Mouse (Mus musculus) heart, postnatal 36 days (tissue): Measurements from ENCODE around the gene Fgfrl1. TPM values are rescaled to one million over a fixed set of nuclear protein-coding genes. Genes with fewer than 3 reads are reported as not detected.

ENCODE experiments used
- DNase-seq, 2 experiments: peaks; one replicate each; pipeline ENCODE4 v3.0.0; 2021 to 2022
- intact Hi-C: fragments of 180-260 bp; cut with DNase I; formaldehyde crosslinking; loops from one replicate; pipeline ENCODE4 v1.15.1; 2025
- total RNA-seq, 2 experiments: library from RNA; stranded (reverse); gene quantifications; 2 replicates each; pipeline ENCODE4 v1.2.3; 2021

Gene Fgfrl1
- total RNA-seq, 2 experiments from 2014 or later = 21.5 to 23.6 TPM

DNA sequence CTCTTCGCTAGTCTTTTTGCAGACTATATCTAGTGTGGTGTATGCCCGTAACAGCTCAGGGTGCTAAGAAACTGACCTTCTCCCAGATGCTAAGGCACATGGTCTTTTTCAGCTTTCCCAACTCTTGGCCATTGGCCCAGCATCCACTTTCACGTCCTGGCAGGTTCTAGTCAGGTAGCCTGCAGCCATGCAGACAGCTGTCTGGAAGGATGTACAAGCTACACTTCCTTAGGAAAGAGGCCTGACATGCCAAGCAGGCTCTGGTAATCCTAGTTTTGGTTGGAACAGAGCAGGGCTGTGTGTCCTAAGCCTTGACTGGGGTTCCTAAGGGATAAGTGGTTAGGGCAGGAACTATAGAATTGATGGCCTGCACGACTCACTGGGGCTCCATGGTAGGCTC lies 29.4 kb upstream of the Fgfrl1 start:
- intact Hi-C loops = loop anchor here (10.0 kb wide), 2 partner anchors 528 to 598 kb away; partner anchors contain the start of genes Ccdc18, Mtf2 and Tmed5
- DNase-seq = no peak

DNA sequence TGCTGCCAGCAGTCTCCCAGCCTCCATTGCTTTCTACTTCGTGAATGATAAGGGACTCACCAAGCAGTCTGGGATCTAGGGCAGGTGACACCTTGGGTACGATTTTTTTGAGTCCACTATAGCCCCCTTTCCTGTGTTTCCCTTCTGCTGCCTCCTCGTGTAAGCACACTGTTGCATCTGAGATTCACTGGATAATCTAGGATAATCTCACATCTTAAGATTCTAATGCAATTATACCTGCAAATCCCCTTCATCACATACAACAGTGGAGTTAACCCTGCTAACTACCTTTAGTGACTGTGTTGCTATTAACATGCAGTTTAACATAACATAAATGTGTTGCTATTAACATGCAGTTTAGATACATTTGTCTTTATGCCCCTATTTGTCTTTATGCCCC lies 27.1 kb upstream of the Fgfrl1 start:
- DNase-seq = no peak
- intact Hi-C loops = loop anchor here (5.0 to 10.0 kb wide), 3 partner anchors 398 to 600 kb away; partner anchors contain the start of genes Ccdc18, Dr1, Mtf2 and Tmed5

DNA sequence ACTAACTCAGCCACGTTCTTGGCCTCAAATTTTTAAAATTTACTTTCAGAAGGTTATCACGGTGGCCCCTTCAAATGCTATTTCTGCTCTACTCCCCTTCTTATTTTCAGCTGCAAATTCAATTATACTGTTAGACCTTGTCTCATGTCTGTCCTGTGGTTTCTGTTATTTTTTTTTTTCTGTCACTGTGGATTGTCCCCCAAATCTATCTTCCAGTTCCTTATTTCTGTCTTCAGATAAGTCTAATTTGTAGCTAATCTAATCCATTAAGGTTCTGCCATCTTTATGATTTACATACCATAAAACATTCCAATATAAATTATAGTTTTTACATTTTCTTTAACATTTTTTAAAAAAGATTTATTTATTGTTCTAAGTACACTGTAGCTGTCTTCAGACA lies 24.8 kb upstream of the Fgfrl1 start:
- DNase-seq = no peak
- intact Hi-C loops = loop anchor here (5.0 to 10.0 kb wide), 3 partner anchors 400 to 603 kb away; partner anchors contain the start of genes Ccdc18, Dr1, Mtf2 and Tmed5

DNA sequence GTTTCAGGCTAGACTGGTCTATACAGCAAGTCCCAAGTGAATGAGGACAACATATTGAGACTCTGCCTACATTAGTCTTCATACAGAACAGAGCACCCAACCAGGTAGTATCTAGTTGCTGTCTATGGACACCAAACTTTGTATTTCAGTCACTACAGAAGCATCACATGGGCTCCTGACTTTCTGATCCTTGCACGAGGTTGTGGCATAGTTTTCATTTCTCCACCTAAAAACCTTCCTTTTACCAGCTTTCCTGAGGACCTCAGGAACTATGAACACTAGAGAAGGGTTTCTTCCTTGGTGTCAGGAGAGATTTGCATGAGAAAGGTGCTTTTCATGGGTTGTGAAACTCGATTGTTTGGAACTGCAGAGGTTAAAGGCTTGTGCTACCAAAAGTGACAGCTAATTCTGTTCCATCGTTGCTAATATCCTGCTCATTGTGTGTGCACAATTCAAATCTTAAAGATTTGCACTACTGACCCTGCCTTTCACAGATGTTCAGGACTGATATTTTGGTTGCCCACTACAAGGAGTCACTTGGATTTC lies 23.7 kb upstream of the Fgfrl1 start:
- intact Hi-C loops = loop anchor here (2.0 to 10.0 kb wide), 4 partner anchors 40 to 604 kb away; partner anchors contain the start of genes Ccdc18, Dr1, Gak and Mtf2
- DNase-seq = no peak

DNA sequence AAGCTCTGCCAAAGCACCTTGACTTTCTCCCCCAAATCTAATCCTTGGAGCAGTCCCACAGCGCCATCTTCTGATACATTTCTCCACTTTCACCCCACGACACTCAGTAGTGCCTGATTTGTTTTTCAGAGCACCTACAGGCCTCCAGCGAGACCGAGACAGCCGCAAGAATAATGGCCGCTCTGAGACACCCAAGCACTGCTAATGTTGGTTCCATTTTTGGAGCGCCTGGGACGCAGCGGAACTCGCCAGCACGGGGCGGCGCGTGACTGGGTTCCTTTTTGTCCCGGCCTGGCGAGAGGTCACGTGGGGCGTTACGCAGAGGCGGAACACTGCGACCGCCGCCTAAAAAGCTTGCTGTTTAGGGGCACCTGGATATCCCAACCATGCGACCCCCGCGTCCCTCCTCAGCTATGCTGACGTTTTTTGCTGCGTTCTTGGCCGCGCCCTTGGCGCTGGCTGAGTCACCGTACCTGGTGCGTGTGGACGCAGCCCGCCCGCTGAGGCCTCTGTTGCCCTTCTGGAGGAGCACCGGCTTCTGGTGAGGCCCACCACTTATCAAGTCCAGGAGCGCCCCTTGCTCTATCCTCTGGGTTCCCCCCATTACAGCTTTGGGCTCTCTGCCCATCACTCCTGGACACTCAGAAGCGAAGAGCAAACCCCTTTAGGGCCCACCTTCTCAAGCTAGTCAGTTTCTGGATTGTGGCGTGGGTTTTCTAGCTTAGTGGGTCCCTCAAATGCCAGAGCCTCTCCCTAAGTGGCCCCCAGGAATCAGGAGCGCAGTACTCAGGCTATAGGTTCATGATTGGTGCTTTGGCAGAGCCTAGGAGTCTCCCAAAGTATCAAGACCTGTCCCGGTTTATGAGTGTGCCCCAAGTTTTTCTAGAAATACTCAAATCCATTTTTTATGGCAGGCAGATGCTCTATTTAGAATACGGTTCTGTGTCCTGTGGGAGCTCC lies 22.9 kb upstream of the Fgfrl1 start, which contains the start of gene Dgkq:
Gene Dgkq (minus strand): TSS at position 696 of the 960 bp plus-strand sequence.
- intact Hi-C loops = loop anchor here (2.0 to 10.0 kb wide), 4 partner anchors 40 to 604 kb away; partner anchors contain the start of genes Ccdc18, Dr1, Gak and Mtf2
- peak; percentile 91 to 93 for DNase-seq

DNA sequence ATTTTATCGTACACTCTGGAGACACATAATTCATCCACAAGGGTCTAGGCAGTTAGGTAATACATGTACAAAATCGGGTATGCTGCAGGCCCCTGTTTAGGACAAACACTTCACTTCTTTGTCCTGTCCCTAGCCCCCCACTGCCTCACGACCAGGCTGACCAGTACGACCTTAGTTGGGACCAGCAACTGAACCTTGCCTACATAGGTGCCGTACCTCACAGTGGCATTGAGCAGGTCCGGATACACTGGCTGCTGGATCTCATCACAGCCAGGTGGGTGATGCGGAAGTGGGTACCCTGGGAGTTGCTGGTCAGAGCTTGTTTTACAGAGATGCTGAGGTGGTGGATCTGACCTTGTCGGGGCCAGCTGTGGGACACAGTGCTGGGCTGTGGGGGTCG lies 22.2 kb upstream of the Fgfrl1 start:
- intact Hi-C loops = loop anchor here (2.0 to 10.0 kb wide), 5 partner anchors 41 to 605 kb away; partner anchors contain the start of genes Ccdc18, Dr1, Gak and Mtf2
- DNase-seq = no peak

DNA sequence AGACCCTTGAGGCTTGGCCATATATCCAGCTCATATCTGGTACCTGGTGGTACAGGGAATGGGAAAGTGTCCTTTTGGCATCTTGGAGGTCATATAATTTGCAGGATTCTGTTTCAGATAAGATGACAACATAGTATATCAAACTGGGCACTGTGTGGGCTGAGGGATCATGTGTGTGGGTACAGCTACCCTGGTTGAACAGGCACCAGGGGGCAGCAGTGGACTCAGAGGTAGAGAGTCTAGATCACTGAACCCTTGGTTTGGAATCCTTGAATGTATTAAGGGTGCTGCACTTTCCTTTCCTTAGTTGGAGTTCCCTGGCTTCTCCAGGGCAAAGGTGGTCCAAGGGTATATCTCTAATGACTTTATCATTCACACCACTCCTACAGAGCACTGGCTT lies 21.4 kb upstream of the Fgfrl1 start:
- peak in 1 of 2 experiments; percentile 46 for DNase-seq

DNA sequence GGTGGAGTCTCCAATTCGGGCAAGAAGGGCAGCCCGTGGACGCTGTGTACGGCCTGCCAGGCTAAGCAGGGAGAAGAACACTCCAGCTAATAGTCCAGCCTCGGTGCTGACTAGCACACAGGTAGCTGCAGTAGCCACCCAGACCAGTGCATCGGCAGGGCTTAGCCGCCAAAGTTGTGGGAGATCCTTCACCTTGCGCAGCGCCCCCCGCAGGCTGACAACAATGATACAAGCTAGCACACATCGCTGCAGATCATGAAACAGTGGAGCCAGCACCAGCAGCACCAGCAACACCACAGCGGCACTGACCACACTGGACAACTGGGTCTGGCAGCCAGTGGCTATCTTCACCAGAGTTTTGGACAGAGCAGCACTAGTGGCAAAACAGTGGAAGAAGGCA lies 20.4 kb upstream of the Fgfrl1 start:
- intact Hi-C loops = loop anchor here (5.0 kb wide), 1 partner anchor 56 kb away; no protein-coding TSS in a partner anchor

More for the DNA sequence above, 21.4 kb upstream of the Fgfrl1 start:
- intact Hi-C loops = loop anchor here (5.0 kb wide), 1 partner anchor 57 kb away; no protein-coding TSS in a partner anchor

DNA sequence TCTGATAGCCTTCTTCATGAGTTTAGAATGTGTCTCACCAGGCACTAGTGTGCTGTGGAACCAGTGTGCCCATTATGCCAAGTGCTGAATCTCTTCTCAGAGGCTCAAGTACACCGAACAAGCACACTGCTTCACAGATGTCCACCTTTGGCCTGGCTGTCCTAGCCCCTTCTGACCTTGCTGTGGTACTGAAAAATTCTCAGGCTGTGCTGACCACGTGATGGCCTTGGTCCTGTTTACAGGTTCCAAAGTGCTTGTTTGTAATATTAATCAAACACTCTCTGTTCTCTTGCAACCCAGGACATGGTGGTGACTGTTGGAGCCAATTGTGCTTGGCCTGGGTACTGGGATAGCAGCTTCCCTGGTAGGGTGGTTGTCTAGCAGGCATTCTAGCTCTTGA lies 17.6 kb upstream of the Fgfrl1 start:
- intact Hi-C loops = loop anchor here (5.0 kb wide), 1 partner anchor 53 kb away; no protein-coding TSS in a partner anchor

More for the DNA sequence above, 20.4 kb upstream of the Fgfrl1 start:
- DNase-seq = no peak

DNA sequence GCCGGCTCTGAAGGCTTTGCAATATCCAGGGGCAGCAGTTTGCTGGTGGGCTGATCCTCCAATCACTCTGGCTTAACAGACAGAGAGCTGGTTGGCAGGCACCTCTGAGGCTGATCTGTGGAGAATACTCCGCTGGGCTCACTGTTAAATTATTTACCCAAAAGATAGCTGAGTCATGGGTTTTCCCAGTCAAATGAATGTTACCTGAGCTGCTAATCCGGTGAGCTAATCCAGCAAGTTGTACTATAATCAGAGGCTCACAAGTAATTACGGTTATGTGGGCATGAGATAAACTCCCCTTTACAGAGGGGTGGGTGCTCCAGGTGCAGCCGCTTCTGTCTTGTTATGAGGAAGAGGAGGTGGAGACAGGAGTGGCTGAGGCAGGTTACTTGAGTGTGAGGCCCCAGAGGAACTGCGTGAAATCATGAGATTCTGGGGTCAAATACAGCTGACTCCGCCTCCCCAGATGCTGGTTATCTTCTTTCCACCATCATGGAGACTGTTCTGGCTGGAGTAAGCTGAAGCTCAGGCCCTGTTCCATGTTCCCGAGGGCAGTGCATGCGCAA lies 16.8 kb upstream of the Fgfrl1 start, which contains the start of gene Slc26a1:
Gene Slc26a1 (minus strand): TSS at position 319 of the 566 bp plus-strand sequence.
- no peak for DNase-seq
- intact Hi-C loops = no loop called here

More for the DNA sequence above, 17.6 kb upstream of the Fgfrl1 start:
- DNase-seq = no peak

DNA sequence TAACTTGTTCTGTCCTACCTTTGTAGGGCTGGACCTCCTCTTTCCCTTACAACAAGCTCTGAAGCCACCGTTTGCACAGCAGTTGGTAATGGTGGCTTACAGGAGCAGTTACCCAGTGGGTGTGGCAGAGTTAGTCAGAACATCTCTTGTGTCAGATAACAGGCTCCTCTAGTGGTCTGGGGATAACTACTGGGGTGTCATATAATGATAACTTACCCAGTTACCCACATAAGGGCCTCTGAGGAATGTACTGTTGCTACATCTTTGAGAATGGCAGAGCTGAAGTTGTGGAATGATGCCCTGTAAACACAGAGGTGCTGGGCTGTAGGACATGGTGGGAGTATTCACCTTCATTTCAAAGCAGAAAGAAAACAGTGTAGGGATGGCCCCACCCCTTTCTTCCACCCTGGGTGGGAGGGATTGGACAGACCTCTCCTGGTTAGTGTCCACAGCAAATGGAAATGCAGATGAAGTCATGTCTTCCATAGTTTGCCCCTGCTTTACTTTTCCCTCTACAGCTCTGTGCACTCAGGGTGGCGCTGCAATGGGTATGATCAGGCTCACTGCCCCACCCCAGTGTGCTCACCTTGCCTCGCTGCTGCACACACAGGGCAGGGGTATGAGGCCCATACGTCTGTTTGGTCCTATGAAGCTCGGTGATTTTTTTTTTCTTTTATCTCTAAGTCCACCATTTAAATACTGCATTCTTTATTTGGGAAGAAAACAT lies 15.2 kb upstream of the Fgfrl1 start:
- intact Hi-C loops = no loop called here
- no peak for DNase-seq

DNA sequence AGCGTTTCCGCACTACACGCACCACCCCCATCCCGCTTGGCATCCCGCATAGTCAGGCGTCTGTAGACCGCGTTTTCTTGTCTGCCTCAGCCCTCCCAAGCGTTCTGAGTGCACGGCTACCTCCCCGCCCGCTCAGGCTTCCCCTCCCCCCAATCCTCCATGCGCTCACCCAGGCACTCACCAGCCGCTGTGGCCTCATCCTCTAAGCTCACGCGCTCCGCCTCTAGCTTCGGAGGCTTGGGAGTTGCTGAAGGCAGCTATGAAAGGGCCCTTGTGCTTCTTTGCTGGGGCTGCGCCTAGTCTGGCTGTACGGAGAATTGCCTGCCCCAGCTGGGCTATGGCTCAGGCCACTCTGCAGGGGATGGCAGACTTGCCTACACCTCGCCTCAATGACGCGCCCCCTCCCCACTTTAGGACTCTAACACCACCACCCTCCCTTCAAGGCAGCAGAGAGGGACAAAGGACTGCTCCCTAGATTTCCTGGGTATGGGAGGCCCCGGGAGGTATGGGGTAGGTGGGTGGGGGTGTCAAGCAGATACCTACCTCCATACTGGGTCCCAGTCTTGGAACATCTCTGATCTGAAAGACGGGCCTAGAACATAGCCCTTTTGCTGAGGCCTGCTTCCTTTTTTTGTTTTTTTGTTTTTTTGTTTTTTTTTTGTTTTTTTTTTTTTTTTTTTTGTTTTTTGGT lies 14.4 kb upstream of the Fgfrl1 start:
- DNase-seq = no peak
- intact Hi-C loops = no loop called here

DNA sequence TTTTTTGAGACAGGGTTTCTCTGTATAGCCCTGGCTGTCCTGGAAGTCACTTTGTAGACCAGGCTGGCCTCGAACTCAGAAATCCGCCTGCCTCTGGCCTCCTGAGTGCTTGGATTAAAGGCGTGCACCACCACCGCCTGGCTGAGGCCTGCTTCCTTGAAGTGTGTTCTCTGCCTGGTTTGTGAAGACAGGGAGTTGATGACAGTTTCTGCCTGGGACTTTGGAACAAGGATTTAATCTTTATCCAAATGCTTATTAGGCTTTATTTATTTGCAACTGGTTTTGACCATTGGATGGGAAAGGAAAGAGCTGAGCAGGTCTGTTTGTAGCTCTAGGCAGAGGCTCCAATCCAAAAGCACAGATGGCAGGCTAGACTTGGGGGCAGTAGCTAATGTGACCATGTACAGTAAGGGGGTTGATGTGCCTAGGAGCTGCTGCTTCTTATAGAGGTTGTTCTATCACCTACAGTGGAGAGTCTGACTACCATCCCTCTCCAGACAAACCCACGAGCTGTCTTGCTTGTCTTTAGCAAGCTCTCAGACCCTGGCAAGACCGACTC lies 13.8 kb upstream of the Fgfrl1 start:
- intact Hi-C loops = no loop called here
- no peak for DNase-seq

DNA sequence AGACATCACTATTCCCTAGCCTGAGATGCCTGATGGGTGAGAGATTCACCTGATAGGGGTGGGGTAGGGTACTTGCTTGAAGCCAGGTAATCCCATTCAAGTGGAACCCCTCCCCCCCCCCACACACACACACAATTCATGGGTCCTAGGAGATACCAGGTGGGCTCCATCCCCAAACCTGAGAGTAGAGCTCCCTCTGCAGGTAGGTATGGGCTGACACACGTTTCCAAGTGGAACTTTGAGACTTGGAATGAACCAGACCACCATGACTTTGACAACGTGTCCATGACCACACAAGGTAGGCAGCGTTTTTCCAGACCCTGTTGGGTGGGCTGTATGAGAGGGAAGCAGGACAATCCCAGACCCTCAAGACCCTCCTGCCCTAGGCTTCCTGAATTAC lies 12.3 kb upstream of the Fgfrl1 start:
- DNase-seq = no peak
- intact Hi-C loops = no loop called here

DNA sequence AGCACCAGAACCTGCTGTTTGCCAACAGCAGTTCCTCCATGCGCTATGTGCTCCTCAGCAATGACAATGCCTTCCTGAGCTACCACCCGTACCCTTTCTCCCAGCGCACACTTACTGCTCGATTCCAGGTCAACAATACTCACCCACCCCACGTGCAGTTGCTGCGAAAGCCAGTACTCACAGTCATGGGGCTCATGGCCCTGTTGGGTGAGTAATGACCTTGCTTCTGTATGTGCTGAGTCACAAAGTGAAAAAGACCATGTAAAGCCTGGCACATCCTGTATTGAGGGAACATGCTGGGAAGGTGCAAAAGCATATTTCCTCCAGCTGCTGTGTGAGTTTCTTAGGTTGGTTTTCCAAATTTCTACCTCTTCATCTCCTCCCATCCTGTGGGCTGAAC lies 11.3 kb upstream of the Fgfrl1 start:
- DNase-seq = no peak
- intact Hi-C loops = no loop called here

DNA sequence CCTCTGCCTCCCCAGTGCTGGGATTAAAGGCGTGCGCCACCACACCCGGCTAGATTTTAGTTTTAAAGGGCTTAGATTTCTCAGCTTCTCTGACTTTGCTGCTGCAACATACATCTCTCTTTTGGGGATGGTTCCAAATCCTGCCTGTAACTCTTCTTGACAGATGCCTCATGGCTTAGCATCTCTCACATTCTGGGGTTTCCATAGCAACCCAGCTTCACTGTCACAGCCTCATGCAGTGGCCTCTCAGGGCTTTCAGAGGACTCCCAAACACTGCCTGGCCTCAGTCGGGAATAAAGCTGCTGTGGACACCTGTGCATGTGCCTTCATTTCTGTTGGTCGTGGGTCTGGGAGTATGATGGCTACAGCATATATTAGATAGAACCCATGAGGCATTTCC lies 3.1 kb upstream of the Fgfrl1 start:
- intact Hi-C loops = no loop called here

DNA sequence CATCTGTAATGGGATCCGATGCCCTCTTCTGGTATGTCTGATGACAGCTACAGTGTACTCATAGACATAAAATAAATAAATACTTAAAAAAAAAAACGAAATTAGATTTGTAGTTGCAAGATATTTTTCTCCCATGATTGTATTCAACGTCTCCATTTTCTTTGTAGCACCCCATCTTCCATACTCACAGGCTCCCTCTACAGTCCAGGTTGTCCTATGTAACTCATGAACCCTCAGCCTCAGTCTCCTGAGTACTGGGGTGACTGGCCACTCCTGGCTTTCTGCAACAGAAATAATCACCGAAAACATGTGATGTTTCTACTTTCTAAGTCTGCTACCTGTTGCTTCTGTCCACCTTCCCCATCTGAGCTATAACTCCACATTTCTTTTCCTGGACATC lies 1.0 kb upstream of the Fgfrl1 start:
- intact Hi-C loops = no loop called here

More for the DNA sequence above, 3.1 kb upstream of the Fgfrl1 start:
- no peak for DNase-seq

DNA sequence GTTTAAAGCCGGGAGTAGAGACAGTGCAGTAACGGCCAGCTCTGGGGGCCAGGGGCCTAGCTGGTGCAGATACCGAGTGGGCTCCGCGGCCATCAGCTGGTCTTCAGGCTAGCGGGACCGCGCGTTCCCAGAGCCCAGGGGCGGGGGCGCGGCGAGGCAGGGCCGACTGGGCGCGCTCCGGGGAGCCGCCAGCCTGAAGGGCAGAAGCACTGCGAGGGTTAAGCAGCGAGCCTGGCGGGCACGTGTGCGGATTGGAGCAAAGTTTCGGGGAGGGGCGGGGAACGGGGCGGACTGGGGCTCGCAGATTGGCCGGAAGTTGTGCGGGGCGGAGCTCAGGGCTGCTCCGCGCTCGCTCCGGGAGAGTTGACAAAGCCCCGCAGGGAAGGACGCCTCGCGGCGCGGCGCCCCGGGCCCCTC lies 1.7 kb downstream of the Fgfrl1 start:
- DNase-seq = peak; percentile 81 to 85
- intact Hi-C loops = loop anchor here (2.0 kb wide), 1 partner anchor 33 kb away; no protein-coding TSS in a partner anchor

More for the DNA sequence above, 1.0 kb upstream of the Fgfrl1 start:
- DNase-seq = no peak
